Mouse (Mus musculus) common myeloid progenitor, adult 5-6 weeks (primary cell): ENCODE data around the gene Hoxd11. TPM values are rescaled to one million over a fixed set of nuclear protein-coding genes. Genes with fewer than 3 reads are reported as not detected.

ENCODE experiments used
- ATAC-seq: replicated peaks from 2 replicates; pipeline ENCODE4 v1.8.0; 2016; ENCODE audit warnings: low read depth, mild to moderate bottlenecking, moderate TSS enrichment, inconsistent platforms; ENCODE audit not compliant: poor library complexity, severe bottlenecking
- total RNA-seq: library from RNA; stranded (forward); fragments of 200-1000, 187-1606 nt; gene quantifications from 2 replicates; pipeline ENCODE4 v1.2.3, GENCODE M21; 2017

Hoxd11 gene
- total RNA-seq, 1 experiment from 2014 or later: not detected

- ATAC-seq: no peak
These were observed 13.6 kb downstream of the Hoxd11 start for GRCm38 (mm10) chr2:74692808-74693431.

DNA sequence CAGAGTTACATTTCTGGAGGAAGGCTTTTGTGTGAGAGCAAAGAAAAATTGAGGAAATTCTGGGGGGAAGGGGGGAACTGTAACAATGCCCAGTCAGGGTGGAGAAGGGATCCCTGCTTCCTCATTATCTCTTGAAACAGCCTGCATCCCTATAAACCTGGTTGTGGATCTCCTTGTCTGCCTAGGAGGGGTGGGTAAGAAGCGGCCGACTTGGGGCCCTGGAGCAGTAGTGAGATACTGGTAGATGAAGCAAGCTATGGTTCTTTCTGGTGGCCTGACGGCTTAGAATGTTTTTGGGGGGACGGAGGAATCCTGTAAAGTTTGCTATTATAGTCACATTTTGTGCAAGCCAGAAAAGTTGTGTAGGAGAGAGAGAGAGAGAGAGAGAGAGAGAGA, 14.1 kb downstream of the Hoxd11 start:
- no peak for ATAC-seq

DNA sequence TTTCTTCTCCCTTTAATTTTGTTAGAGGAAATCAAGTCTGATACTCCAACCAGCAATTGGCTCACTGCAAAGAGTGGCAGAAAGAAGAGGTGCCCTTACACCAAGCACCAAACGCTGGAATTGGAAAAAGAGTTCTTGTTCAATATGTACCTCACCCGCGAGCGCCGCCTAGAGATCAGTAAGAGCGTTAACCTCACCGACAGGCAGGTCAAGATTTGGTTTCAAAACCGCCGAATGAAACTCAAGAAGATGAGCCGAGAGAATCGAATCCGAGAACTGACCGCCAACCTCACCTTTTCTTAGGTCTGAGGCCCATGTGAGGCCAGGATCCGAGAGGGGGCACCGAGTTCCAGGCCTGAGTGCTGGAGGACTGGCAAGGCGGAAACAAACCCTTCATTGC, 14.7 kb downstream of the Hoxd11 start:
- no peak for ATAC-seq

- ATAC-seq: no peak
These were observed 16.0 kb downstream of the Hoxd11 start for GRCm38 (mm10) chr2:74695383-74695782.

- ATAC-seq: no peak
These were observed 16.6 kb downstream of the Hoxd11 start for GRCm38 (mm10) chr2:74695813-74696430.

- ATAC-seq: no peak
These were observed 17.3 kb downstream of the Hoxd11 start for GRCm38 (mm10) chr2:74696442-74697335.

- ATAC-seq: 0 out of 2 replicates have a peak, but pooled peaks have one; percentile 33
These were observed 18.3 kb downstream of the Hoxd11 start, which contains the start of gene Hoxd9 for GRCm38 (mm10) chr2:74697567-74698121. Hoxd9 (plus strand) TSS chr2:74697727.

GRCm38 (mm10) chr2:74698201-74699052, 19.1 kb downstream of the Hoxd11 start:
- ATAC-seq: no peak

DNA sequence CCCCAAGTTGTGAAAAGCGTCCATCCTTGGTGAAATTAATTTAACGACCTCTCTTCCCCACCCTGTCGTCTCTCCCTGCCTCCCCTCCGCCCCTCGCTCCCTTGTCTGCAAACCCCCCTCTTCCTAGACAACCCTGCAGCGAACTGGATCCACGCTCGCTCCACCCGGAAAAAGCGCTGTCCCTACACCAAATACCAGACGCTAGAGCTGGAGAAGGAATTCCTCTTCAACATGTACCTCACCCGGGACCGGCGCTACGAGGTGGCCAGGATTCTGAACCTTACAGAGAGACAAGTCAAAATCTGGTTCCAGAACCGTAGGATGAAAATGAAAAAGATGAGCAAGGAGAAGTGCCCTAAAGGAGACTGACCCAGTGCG, 19.7 kb downstream of the Hoxd11 start:
- ATAC-seq: no peak

- ATAC-seq: no peak
These were observed 20.5 kb downstream of the Hoxd11 start for GRCm38 (mm10) chr2:74699664-74700545.

GRCm38 (mm10) chr2:74700546-74701112, 21.3 kb downstream of the Hoxd11 start:
- no peak for ATAC-seq

DNA sequence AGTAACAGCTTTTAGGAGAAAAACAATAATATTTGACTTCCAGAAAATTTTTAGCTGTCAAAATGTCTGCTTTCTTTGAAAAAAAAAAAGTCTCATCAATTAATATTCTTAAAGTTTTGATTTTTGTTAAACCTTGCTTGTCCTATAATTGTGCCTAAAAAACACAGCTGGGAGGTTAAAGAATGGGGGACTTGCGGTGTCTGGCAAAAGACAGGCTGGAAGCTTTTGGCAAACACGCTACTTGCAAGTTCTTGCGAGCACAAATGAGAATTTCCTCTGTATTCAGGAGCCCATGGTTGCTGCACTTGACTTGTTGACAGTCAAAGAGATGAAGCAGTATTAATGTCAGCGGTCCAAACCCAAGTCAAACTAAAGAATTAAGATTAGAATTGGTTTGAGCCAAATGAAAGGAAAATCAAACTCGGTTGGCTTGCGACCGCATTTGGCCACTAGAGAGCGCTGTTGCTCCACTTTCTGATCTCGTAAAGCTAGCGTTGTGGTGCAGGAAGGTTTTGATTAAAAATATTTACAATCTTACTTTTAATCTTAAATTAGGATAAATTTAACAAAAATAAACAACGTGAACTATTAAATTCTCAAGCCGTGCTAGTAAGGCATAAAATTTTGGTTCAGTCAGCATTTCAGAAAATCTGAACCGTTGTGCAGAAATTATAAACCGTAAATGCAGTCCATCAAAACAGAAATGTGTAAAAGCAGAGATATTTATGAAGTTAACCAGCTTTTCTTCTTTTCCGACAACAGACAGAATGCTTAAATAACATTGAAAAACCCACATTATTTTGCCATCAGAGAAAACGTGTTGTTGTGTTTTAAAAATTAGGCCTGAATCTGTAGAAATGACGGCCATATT, 22.8 kb downstream of the Hoxd11 start:
- ATAC-seq: peak; percentile 31; the same call in 1 of the 2 replicates

GRCm38 (mm10) chr2:74702820-74703219, 23.5 kb downstream of the Hoxd11 start:
- ATAC-seq: no peak

GRCm38 (mm10) chr2:74703317-74703716, 24.0 kb downstream of the Hoxd11 start:
- ATAC-seq: no peak

GRCm38 (mm10) chr2:74703720-74704392, 24.5 kb downstream of the Hoxd11 start:
- no peak for ATAC-seq

DNA sequence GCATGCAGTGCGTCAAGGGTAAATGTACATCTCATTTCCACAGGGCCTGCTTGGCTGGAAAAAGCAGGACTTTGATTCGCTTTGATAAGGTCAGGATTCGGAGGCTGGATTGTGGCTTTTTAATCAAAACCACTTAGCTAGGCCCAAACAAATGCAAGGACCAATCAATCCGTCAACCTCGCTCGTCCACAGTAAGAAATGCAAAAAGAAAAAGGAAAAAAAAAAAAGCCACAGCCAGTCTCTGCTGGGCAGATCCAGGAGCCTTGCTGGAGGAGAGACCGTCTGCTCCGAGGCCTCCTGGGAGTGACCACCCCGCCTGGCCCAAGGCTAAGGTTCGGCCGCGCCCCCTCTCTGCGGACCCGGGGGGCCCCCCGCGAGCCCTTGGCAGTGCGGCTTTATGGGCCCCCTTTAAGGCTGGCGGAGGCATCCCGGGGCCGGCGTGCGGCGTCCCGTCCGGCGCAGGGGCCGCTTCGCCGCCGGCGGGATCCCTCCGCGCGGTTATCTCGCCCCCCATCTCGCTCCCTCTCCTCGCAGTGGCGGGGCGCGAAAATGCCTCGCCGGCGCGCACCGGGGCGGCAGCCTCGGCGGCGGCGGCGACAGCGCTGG, 25.1 kb downstream of the Hoxd11 start, which contains the start of gene Hoxd8:
TSS of gene Hoxd8 (plus strand) at position 223 of the 606 bp plus-strand sequence.
- no peak for ATAC-seq
